Mouse (Mus musculus) lung, embryonic 14.5 days (tissue): ENCODE measurements around the gene Bola1. TPM values are rescaled to one million over a fixed set of nuclear protein-coding genes. Genes with fewer than 3 reads are reported as not detected.
"Not testable (repeated sequence)": the region's sequence is repeated elsewhere in the genome, so short reads cannot be mapped to it uniquely, and the experiment has no call there.

ENCODE experiments used
- ATAC-seq: fragments of 200-750 bp; cut with Nextera tagmentation; 2 replicates; pipeline ENCODE4 v1.8.0; 2017; ENCODE audit warnings: mild to moderate bottlenecking, moderate TSS enrichment, moderate library complexity; ENCODE audit not compliant: insufficient read depth
- DNase-seq: peaks from one replicate; pipeline ENCODE4 v3.0.0-alpha.2; 2015
- H3K27ac ChIP-seq: fragments of 300-500 bp; sonication (generic); 2 replicates; pipeline ENCODE4 v1.5.1; 2014; ENCODE audit warnings: low read depth, mild to moderate bottlenecking, moderate library complexity
- H3K27me3 ChIP-seq: fragments of 300-500 bp; sonication (generic); 2 replicates; pipeline ENCODE4 v1.6.1; 2014; ENCODE audit warnings: low read length, control low read depth; ENCODE audit not compliant: insufficient read depth
- H3K36me3 ChIP-seq: fragments of 300-500 bp; sonication (generic); 2 replicates; pipeline ENCODE4 v1.6.1; 2014; ENCODE audit warnings: control low read depth; ENCODE audit not compliant: insufficient read depth
- H3K4me1 ChIP-seq: fragments of 300-500 bp; sonication (generic); 2 replicates; pipeline ENCODE4 v1.6.1; 2014; ENCODE audit warnings: antibody characterized with exemption, control low read depth; ENCODE audit not compliant: insufficient read depth
- H3K4me2 ChIP-seq: fragments of 300-500 bp; sonication (generic); 2 replicates; pipeline ENCODE4 v1.6.1; 2014; ENCODE audit warnings: mild to moderate bottlenecking
- H3K4me3 ChIP-seq: fragments of 300-500 bp; sonication (generic); 2 replicates; pipeline ENCODE4 v1.5.1; 2014; ENCODE audit warnings: low read depth, low read length
- H3K9ac ChIP-seq: fragments of 300-500 bp; sonication (generic); 2 replicates; pipeline ENCODE4 v1.6.1; 2014
- H3K9me3 ChIP-seq: fragments of 300-500 bp; sonication (generic); 2 replicates; pipeline ENCODE4 v1.6.1; 2016; ENCODE audit warnings: low read depth, low read length, control low read depth
- CTCF ChIP-seq: IDR thresholded peaks from 2 replicates; pipeline ENCODE4 v1.5.1; 2016; ENCODE audit warnings: antibody characterized with exemption, low read depth
- WGBS: fragments of 180-500 bp; shearing (Covaris S2); extraction: QIAGEN DNeasy Blood & Tissue Kit; methylation state at CpG from one replicate; pipeline ENCODE4 v1.1.7; 2014; 5-methylcytosine and 5-hydroxymethylcytosine counted together
- polyA plus RNA-seq: library from polyadenylated mRNA; unstranded; fragments of >200 nt; fragmentation: Nextera tagmentation; extraction: Ambion mirVana; gene quantifications from 2 replicates; pipeline ENCODE4 v1.2.1, GENCODE M21; 2014

Bola1 gene
- polyA plus RNA-seq, 1 experiment from 2014 or later: 57.6 TPM

DNA sequence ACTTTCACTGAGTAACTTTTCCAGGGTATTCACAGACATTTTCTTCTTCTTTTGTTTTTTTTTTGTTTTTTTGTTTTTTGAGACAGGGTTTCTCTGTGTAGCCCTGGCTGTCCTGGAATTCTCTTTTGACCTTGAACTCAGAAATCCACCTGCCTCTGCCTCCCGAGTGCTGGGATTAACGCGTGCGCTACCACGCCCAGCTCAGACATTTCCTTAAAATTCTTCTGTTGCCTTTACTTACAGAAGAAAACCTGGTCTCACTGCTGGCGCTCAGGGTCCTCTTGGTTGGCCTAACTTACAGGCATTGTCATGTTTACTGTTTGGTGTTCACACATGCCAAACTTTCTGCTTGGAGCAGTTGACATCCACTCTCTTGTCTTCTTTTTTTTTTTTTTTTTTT is 44.3 kb downstream of the Bola1 start:
- DNase-seq (no peak), ATAC-seq (no peak)
- Histone ChIP-seq H3K4me3 (no peak overlapping the region), H3K27me3 (no peaks in the 10 kb centered on the region), H3K4me1 (peaks cover 12% of the 10 kb centered on the region), H3K36me3 (peaks cover 49% of the 10 kb centered on the region), H3K9me3 (no peaks in the 10 kb centered on the region), H3K4me2 (no peak overlapping the region), H3K9ac (no peak overlapping the region), H3K27ac (no peak overlapping the region)
- no peak for TF ChIP-seq CTCF
- WGBS: 90% methylated on average over 6 of the region's 6 CpGs

GRCm38 (mm10) chr3:96174042-96174441 is 45.5 kb downstream of the Bola1 start:
- H3K4me2 ChIP-seq: peak overlapping the region; percentile 96; the same call in 1 of the 2 replicates
- H3K4me1 ChIP-seq: peaks cover 12% of the 10 kb centered on the region
- not testable (repeated sequence) for H3K9me3 ChIP-seq, DNase-seq, H3K27ac ChIP-seq, H3K9ac ChIP-seq, ATAC-seq, H3K27me3 ChIP-seq
- peak overlapping the region; percentile 12; the same call in 1 of the 2 replicates for H3K4me3 ChIP-seq
- WGBS: 82% methylated on average over 4 of the region's 4 CpGs
- peaks cover 52% of the 10 kb centered on the region for H3K36me3 ChIP-seq

GRCm38 (mm10) chr3:96173185-96173584 is 46.3 kb downstream of the Bola1 start:
- H3K27ac ChIP-seq: no peak overlapping the region
- H3K4me3 ChIP-seq: peak overlapping the region; percentile 88
- WGBS: 34% methylated on average over 7 of the region's 7 CpGs
- ATAC-seq: no peak
- H3K36me3 ChIP-seq: peaks cover 48% of the 10 kb centered on the region
- no peaks in the 10 kb centered on the region for H3K27me3 ChIP-seq
- peaks cover 12% of the 10 kb centered on the region for H3K4me1 ChIP-seq
- H3K4me2 ChIP-seq: peak overlapping the region; percentile 96
- H3K9ac ChIP-seq: peak overlapping the region; percentile 86
- no peaks in the 10 kb centered on the region for H3K9me3 ChIP-seq
- TF ChIP-seq CTCF: no peak
- DNase-seq: no peak

- DNase-seq: peak; percentile 94
- no peak for TF ChIP-seq CTCF
- Histone ChIP-seq H3K36me3 (peaks cover 41% of the 10 kb centered on the region), H3K4me1 (peaks cover 12% of the 10 kb centered on the region), H3K27me3 (no peaks in the 10 kb centered on the region), H3K27ac (peak within 1 kb of the TSS; percentile 99), H3K9ac (peak within 1 kb of the TSS; percentile 86), H3K9me3 (no peaks in the 10 kb centered on the region), H3K4me3 (peak within 1 kb of the TSS; percentile 88), H3K4me2 (peak within 1 kb of the TSS; percentile 96)
- WGBS: under 1% methylated on average over 57 of the region's 58 CpGs
- ATAC-seq: peak; percentile 94
Observed at GRCm38 (mm10) chr3:96172197-96173178, 47.0 kb downstream of the Bola1 start, which contains the start of gene Sf3b4. Gene Sf3b4 (plus strand): TSS chr3:96172332.

DNA sequence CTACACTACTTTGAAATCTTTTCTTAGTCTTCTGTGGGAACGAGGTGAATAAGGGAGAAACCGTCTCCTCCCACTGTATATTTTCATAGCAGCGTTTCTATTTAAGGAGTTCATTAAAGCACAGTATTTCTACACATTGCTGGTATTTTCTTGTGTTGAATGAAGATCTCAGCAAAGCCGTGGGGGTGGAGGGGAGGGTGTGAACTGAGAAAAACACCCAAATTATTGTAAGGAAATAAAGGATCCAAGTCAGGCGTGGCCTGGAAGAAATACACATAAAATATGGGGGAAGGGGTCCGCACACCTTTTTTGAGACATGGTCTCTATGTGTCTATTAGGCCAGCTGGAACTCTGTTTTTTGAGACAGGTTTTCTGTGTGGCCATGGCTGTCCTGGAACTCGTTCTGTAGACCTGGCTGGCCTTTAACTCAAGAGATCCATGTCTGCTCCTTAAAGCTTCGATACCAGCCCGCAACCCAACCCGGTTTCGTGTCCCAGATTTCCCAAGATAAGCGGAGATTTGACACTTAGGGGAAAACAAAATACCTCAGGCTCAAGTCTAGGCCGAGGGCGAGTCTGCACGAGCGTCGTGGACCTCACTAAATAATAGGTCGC is 47.8 kb downstream of the Bola1 start:
- no peaks in the 10 kb centered on the region for H3K27me3 ChIP-seq
- no peaks in the 10 kb centered on the region for H3K9me3 ChIP-seq
- DNase-seq (no peak), ATAC-seq (no peak; the same call in 1 of the 2 replicates)
- peak overlapping the region; percentile 86 for H3K9ac ChIP-seq
- peaks cover 12% of the 10 kb centered on the region for H3K4me1 ChIP-seq
- peak overlapping the region; percentile 96 for H3K4me2 ChIP-seq
- peaks cover 35% of the 10 kb centered on the region for H3K36me3 ChIP-seq
- TF ChIP-seq CTCF: no peak
- peak overlapping the region; percentile 99 for H3K27ac ChIP-seq
- peak overlapping the region; percentile 88 for H3K4me3 ChIP-seq
- WGBS: 11% methylated on average over 18 of the region's 18 CpGs

DNA sequence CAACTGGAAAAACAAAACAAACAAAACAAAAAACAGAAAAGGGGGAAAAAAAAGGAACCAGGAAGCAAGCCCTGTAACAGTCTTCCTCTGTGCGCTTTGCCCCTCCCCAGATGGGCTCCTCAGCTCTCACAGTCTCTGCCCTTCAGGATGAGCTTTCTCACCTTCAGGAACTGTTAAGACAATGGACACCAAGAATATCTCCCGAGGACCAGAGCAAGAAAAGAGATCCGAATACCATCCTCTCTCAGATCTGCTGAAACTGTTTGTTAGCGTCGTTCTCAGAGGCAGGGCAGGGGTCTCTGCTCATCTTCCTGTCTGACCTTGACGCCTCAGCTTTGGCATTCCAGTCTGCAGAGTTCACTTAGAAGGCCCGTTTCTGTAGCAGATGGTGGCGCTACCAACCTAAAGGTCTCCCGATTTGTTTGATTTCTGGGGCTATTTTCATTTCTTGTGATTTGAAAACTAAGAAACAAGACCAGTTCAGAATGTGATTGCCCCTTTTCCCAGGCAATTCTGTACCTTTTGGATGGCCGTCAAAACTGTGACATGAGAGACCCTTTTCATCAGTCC is 48.4 kb downstream of the Bola1 start:
- WGBS: 46% methylated on average over 10 of the region's 10 CpGs
- Histone ChIP-seq H3K9ac (peak overlapping the region; percentile 86), H3K27ac (peak overlapping the region; percentile 99), H3K4me2 (peak overlapping the region; percentile 96), H3K9me3 (no peaks in the 10 kb centered on the region), H3K4me3 (peak overlapping the region; percentile 88), H3K4me1 (peaks cover 12% of the 10 kb centered on the region), H3K27me3 (no peaks in the 10 kb centered on the region), H3K36me3 (peaks cover 29% of the 10 kb centered on the region)
- no peak for TF ChIP-seq CTCF
- ATAC-seq (no peak), DNase-seq (peak; percentile 30)
